Mouse (Mus musculus) limb, embryonic 12.5 days (tissue): Measurements from ENCODE around the gene Opa3. TPM values are rescaled to one million over a fixed set of nuclear protein-coding genes. Genes with fewer than 3 reads are reported as not detected.

ENCODE experiments used
- ATAC-seq: fragments of 200-750 bp; cut with Nextera tagmentation; 2 replicates; pipeline ENCODE4 v1.8.0; 2017; ENCODE audit warnings: low read depth, moderate TSS enrichment; ENCODE audit not compliant: insufficient number of reproducible peaks, insufficient read depth, low FRiP score, low TSS enrichment
- H3K27ac ChIP-seq: fragments of 300-500 bp; sonication (generic); 2 replicates; pipeline ENCODE4 v1.5.1; 2016; ENCODE audit warnings: mild to moderate bottlenecking, moderate library complexity
- H3K27me3 ChIP-seq: fragments of 300-500 bp; sonication (generic); 2 replicates; pipeline ENCODE4 v1.6.1; 2016; ENCODE audit warnings: mild to moderate bottlenecking, moderate library complexity
- H3K36me3 ChIP-seq: fragments of 300-500 bp; sonication (generic); 2 replicates; pipeline ENCODE4 v1.6.1; 2016; ENCODE audit warnings: mild to moderate bottlenecking, moderate library complexity
- H3K4me1 ChIP-seq: fragments of 300-500 bp; sonication (generic); replicated peaks from 2 replicates; pipeline ENCODE4 v1.6.1; 2016
- H3K4me2 ChIP-seq: fragments of 300-500 bp; sonication (generic); 2 replicates; pipeline ENCODE4 v1.6.1; 2016; ENCODE audit warnings: mild to moderate bottlenecking, moderate library complexity
- H3K4me3 ChIP-seq: fragments of 300-500 bp; sonication (generic); replicated peaks from 2 replicates; pipeline ENCODE4 v1.5.1; 2016; ENCODE audit warnings: mild to moderate bottlenecking
- H3K9ac ChIP-seq: fragments of 300-500 bp; sonication (generic); replicated peaks from 2 replicates; pipeline ENCODE4 v1.6.1; 2016; ENCODE audit warnings: mild to moderate bottlenecking, moderate library complexity
- H3K9me3 ChIP-seq: fragments of 300-500 bp; sonication (generic); 2 replicates; pipeline ENCODE4 v1.6.1; 2016; ENCODE audit warnings: mild to moderate bottlenecking, moderate library complexity
- WGBS: fragments of 180-500 bp; shearing (Covaris S2); methylation state at CpG from one replicate; pipeline ENCODE4 v1.1.7; 2016; 5-methylcytosine and 5-hydroxymethylcytosine counted together
- polyA plus RNA-seq: library from polyadenylated mRNA; unstranded; fragments of >200 nt; fragmentation: Nextera tagmentation; extraction: Ambion mirVana; gene quantifications from 2 replicates; pipeline ENCODE4 v1.2.1, GENCODE M21; 2016

The Opa3 gene
- polyA plus RNA-seq, 1 experiment from 2014 or later: 39.5 TPM

DNA sequence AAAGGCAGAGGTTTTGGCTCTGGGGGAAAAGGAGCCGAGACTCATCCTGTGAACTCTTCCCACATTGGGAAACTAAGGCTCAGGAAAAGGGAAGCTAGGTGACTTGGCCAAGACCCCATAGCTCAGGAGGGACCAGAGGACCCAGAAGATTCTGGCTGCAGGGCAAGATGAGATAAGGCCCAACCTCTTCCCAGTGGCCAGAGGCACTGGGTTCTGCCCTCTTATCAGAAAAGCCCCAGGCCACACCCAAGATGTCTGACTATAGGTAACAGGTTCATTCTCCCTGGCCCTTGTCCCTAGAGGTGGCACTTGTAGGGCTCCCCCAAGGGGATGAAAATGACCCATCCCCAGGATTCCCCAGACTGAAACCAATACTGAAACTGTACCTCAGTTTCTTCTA, 18.7 kb downstream of the Opa3 start:
- peaks cover 35% of the 10 kb centered on the region for H3K36me3 ChIP-seq
- no peaks in the 10 kb centered on the region for H3K9me3 ChIP-seq
- H3K9ac ChIP-seq: no peak overlapping the region
- H3K27ac ChIP-seq: no peak overlapping the region
- no peak overlapping the region for H3K4me3 ChIP-seq
- no peak for ATAC-seq
- no peak overlapping the region for H3K4me2 ChIP-seq
- 88% methylated on average over 1 of the region's 1 CpGs for WGBS
- H3K4me1 ChIP-seq: no peaks in the 10 kb centered on the region; the same call in 1 of the 2 replicates
- no peaks in the 10 kb centered on the region for H3K27me3 ChIP-seq

DNA sequence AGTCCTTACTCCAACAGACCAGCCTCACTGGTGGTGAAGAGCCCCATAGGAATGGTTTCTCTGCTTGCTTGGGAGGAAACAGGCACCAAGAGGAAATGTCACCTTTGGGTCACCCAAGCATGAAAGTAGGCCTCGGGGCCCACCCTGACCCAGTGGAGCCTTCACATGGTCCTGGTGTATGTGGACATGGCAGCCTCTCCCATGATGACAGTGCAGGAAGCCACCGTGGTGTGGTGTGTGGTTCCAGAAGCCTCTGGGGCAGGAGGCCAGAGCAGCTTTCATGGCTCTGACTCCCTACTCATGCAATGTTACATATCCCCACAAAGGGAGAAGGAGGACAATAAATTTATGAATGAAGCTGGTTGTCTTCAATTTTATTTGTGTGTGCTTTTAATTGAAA, 19.4 kb downstream of the Opa3 start:
- Histone ChIP-seq H3K27me3 (no peaks in the 10 kb centered on the region), H3K4me1 (no peaks in the 10 kb centered on the region; the same call in 1 of the 2 replicates), H3K9me3 (no peaks in the 10 kb centered on the region), H3K9ac (no peak overlapping the region), H3K27ac (no peak overlapping the region), H3K36me3 (peaks cover 35% of the 10 kb centered on the region), H3K4me3 (no peak overlapping the region), H3K4me2 (no peak overlapping the region)
- ATAC-seq: no peak
- WGBS: 92% methylated on average over 2 of the region's 2 CpGs

DNA sequence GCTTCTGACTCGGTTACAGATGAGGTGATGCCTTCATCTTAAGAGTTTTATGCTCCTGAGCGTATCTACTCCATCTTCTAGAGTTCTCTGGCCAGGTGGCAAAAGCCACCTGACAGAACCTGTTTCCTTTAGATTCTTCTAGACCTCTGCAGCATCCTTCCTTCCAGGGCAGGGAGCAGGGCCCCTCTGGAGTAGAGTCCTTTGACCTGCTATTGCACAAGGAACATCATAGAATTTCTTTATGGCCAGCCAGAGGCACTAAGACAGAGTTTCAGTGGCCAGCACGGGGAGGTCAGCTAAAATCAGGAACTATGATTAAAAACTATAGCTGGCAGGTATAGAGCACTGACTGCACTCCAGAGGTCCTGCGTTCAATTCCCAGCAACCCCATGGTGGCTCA, 23.9 kb downstream of the Opa3 start:
- WGBS: 85% methylated on average over 4 of the region's 4 CpGs

DNA sequence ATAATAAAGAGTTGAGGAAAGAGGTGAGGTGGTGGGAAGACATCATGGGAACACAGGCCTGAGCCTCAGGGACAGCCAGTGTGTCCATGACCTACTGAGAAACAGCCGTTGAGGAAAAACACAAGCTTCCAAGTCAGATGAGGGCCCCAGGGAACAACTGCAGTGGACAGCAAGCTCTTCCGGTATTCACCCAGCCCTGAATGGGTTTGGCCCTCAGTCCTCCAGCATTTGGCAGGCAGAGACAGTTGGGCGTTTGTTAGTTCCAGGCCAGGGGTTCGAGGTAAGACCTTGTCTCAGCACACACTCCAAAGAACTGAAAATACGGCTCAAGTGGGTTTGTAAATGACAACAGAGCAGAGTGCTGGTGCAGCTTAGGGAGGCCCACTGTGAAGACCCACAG, 25.3 kb downstream of the Opa3 start:
- Histone ChIP-seq H3K4me1 (no peaks in the 10 kb centered on the region; the same call in 1 of the 2 replicates), H3K4me3 (no peak overlapping the region), H3K27me3 (no peaks in the 10 kb centered on the region), H3K27ac (no peak overlapping the region), H3K36me3 (peaks cover 39% of the 10 kb centered on the region), H3K4me2 (no peak overlapping the region), H3K9me3 (no peaks in the 10 kb centered on the region), H3K9ac (no peak overlapping the region)
- ATAC-seq: no peak
- WGBS: 69% methylated on average over 5 of the region's 5 CpGs

More for the DNA sequence above, 23.9 kb downstream of the Opa3 start:
- Histone ChIP-seq H3K4me3 (no peak overlapping the region), H3K4me1 (no peaks in the 10 kb centered on the region; the same call in 1 of the 2 replicates), H3K9me3 (no peaks in the 10 kb centered on the region), H3K4me2 (no peak overlapping the region), H3K27ac (no peak overlapping the region), H3K9ac (no peak overlapping the region), H3K36me3 (peaks cover 33% of the 10 kb centered on the region), H3K27me3 (no peaks in the 10 kb centered on the region)
- no peak for ATAC-seq

DNA sequence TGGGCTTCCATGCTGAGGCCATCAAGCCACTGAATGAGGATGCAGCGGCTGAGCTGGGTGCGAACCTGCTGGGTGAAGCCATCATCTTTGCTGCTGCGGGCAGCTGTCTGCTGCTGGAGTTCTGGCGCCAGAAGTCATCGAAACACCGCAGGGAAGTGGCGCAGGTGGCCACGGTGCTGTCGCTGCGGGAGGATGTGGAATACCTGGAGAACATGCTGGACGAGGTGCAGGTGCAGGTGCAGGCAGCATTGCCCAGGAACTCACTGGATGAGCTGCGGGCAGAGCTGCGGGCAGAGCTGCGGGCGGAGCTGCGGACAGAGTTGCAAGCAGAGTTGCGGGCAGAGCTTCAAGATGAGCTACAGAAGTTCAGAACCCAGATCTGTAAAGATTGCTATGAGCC, 27.3 kb downstream of the Opa3 start:
- Histone ChIP-seq H3K9ac (no peak overlapping the region), H3K4me3 (no peak overlapping the region), H3K4me1 (no peaks in the 10 kb centered on the region), H3K36me3 (peaks cover 58% of the 10 kb centered on the region), H3K4me2 (no peak overlapping the region), H3K9me3 (no peaks in the 10 kb centered on the region), H3K27me3 (no peaks in the 10 kb centered on the region), H3K27ac (no peak overlapping the region)
- WGBS: 80% methylated on average over 17 of the region's 17 CpGs
- ATAC-seq: no peak

DNA sequence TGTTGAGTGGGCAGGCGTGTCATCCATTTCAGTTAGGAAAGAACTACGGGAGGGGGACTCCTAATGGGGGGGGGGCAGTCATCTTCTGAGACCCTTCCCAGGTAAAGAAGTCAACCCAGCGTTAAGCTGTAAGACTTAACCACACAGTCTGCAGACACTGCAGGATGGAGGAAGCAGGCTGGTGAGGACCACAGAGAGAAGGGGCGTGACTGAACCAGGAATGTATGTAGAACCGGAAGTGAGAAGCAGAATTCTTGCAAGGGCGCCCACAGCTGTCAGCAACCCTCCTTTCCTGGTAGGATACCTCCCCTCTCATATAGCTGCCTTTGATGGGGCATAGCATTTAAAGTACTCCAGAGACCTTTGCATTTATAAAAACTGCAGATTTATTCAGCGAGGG, 28.4 kb downstream of the Opa3 start:
- Histone ChIP-seq H3K27me3 (no peaks in the 10 kb centered on the region), H3K4me1 (no peaks in the 10 kb centered on the region), H3K36me3 (peaks cover 70% of the 10 kb centered on the region), H3K4me3 (no peak overlapping the region), H3K9ac (no peak overlapping the region), H3K4me2 (no peak overlapping the region), H3K9me3 (no peaks in the 10 kb centered on the region), H3K27ac (no peak overlapping the region)
- no peak for ATAC-seq
- 88% methylated on average over 7 of the region's 7 CpGs for WGBS

DNA sequence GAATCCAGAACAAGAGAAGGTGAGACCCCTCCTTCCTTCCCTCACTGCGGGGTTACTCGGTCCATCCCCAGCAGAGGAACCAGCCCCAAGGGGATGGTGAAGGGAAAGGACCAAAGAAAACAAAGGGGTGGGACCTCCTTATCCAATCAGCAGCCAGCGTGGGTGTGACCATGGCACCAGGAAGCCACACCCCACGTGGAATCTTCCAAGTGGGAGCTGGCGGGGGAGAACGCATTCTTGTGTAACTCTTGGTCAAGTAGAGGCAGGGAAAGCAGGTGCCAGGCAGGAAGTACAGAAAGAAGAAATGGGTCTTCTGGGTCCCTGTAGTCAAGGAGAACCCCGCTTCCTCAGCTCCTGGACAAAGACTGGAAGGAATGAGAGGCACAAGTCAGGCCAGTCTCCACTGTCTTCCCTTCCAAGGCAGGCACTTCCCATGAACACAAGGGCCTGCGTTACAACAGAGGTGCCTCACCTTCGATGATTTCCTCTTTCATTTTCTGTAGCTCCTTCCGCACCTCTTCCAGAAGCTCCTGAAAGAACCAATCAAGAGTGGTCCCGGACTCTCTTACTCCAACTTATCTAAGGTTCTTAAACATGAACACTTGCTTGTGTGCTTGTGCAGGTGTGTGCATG, 29.4 kb downstream of the Opa3 start:
- Histone ChIP-seq H3K4me2 (no peak overlapping the region), H3K27me3 (no peaks in the 10 kb centered on the region), H3K9me3 (no peaks in the 10 kb centered on the region), H3K4me3 (no peak overlapping the region), H3K27ac (no peak overlapping the region), H3K4me1 (no peaks in the 10 kb centered on the region), H3K36me3 (peaks cover 79% of the 10 kb centered on the region), H3K9ac (no peak overlapping the region)
- no peak for ATAC-seq
- 37% methylated on average over 11 of the region's 11 CpGs for WGBS

DNA sequence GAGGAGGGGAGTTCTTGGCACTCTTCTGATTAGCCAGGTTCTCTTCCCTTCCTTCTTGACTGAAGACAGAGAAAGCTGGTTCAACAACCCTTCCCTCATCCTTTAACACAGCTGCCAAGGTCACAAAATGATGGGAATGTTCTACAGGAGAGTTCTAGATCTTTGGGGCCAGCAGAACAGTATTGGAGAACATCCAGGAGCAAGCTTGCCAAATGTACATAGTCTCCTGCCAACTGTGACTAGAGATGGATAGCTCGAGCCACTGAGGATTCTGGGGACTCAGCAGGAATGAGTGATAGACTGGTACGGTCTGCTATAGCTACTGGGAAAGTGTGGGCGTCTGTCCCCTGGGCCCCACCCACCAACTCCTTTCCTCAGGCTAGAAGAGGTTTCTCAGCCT, 30.2 kb downstream of the Opa3 start:
- 83% methylated on average over 3 of the region's 3 CpGs for WGBS
- H3K36me3 ChIP-seq: peaks cover 88% of the 10 kb centered on the region
- H3K4me2 ChIP-seq: no peak overlapping the region
- no peak for ATAC-seq
- H3K27me3 ChIP-seq: no peaks in the 10 kb centered on the region
- no peaks in the 10 kb centered on the region for H3K9me3 ChIP-seq
- H3K4me1 ChIP-seq: no peaks in the 10 kb centered on the region
- H3K27ac ChIP-seq: no peak overlapping the region
- H3K4me3 ChIP-seq: no peak overlapping the region
- H3K9ac ChIP-seq: no peak overlapping the region

DNA sequence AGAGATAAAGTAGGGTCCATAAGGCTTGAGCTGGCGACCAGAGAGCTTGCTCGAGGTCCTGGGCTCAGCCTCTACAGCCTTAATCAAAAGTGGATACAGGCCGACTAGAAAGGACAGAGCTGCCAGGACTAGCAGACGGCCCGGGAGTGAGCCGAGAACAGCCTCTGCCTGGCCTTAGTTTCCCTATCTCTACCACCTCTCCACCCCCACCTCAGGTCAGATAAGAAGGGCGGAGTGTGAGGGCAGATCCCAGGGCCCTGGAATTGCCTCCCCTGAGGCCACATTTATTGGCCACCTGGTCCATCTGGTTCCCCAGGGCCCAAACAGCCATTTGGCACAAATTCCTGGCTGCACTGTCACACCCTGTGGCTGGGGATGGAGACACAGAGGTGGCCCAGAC, 37.0 kb downstream of the Opa3 start:
- WGBS: 56% methylated on average over 7 of the region's 7 CpGs
- H3K9ac ChIP-seq: no peak overlapping the region
- no peak for ATAC-seq
- H3K4me2 ChIP-seq: no peak overlapping the region
- no peaks in the 10 kb centered on the region for H3K9me3 ChIP-seq
- H3K27me3 ChIP-seq: no peaks in the 10 kb centered on the region
- H3K4me3 ChIP-seq: no peak overlapping the region
- H3K36me3 ChIP-seq: peaks cover 71% of the 10 kb centered on the region
- peaks cover 29% of the 10 kb centered on the region for H3K4me1 ChIP-seq
- no peak overlapping the region for H3K27ac ChIP-seq

DNA sequence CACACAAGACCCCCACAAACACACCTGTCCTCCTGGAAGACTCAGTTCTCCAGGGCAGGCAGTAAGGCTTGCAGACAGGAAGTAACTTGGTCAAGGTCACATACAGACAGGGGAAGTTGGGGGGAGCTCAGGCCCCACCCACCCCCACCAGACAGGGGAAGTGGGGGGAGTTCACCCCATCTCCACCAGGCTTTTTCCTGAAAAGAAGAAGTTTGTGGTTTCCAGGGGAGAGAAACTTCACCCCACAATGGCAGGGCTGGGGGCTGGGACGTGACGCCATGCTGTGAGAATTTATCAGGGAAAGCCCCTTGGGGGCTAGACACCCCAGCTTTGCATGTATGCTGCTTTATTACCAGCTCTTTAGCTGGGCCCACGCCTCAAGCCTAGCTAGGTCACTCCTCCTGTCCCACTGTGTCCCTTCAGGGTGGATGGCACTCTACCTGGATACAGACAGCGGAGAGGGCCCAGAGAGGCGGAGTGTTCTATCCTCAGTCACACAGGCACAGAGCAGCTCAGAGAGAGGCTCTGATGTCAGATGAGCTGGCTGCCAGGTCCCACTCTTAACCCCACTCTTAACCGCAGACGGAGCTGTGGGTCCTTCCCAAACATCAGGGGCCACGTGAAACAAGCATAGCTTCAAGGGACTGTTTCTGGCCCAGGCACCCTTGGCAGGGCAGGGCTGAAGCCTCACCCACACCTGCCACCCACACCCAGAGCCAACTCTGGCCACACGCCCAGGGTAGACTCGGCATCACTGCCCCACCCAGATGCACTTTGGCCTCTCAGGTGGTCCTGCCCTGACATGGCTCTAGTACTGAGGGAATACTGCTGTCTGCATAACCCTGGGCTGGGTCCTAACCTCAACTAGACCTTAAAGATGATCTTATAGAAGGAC, 38.0 kb downstream of the Opa3 start:
- H3K9me3 ChIP-seq: no peaks in the 10 kb centered on the region
- no peak overlapping the region for H3K4me2 ChIP-seq
- peaks cover 61% of the 10 kb centered on the region for H3K36me3 ChIP-seq
- H3K9ac ChIP-seq: no peak overlapping the region
- ATAC-seq: no peak
- WGBS: 78% methylated on average over 10 of the region's 10 CpGs
- peaks cover 36% of the 10 kb centered on the region for H3K4me1 ChIP-seq
- no peaks in the 10 kb centered on the region for H3K27me3 ChIP-seq
- H3K4me3 ChIP-seq: no peak overlapping the region
- H3K27ac ChIP-seq: 0 out of 2 replicates have a peak overlapping the region, but pooled peaks have one; percentile 23

DNA sequence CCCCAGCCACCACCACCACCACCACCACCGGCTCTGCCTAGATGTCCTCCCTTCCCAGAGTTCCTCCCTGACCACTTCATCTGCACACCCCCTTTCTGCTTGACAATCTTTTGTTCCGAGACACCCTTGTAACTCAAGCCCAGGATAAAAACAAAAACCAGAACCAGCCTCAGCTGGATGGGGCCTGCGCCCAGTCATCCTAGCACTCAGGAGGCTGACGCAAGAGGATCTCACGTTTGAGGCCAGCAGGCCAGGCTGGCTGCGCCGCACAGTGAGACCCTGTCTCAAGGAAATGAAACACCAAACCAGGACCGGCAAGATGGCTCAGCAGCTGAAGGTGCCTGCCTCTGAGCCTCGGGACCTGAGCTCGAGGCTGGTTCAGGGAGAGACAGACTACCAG, 38.9 kb downstream of the Opa3 start:
- 0 out of 2 replicates have a peak overlapping the region, but pooled peaks have one; percentile 27 for H3K9ac ChIP-seq

More for the DNA sequence above, 38.9 kb downstream of the Opa3 start:
- H3K27ac ChIP-seq: no peak overlapping the region
- H3K36me3 ChIP-seq: peaks cover 52% of the 10 kb centered on the region
- H3K4me1 ChIP-seq: peaks cover 36% of the 10 kb centered on the region
- H3K27me3 ChIP-seq: no peaks in the 10 kb centered on the region
- H3K4me2 ChIP-seq: no peak overlapping the region
- 66% methylated on average over 10 of the region's 10 CpGs for WGBS
- H3K4me3 ChIP-seq: no peak overlapping the region
- ATAC-seq: no peak
- no peaks in the 10 kb centered on the region for H3K9me3 ChIP-seq
